Mouse (Mus musculus) C2C12 (cell line): ENCODE data around the gene Iqsec1. TPM values are rescaled to one million over a fixed set of nuclear protein-coding genes. Genes with fewer than 3 reads are reported as not detected.
A peak's percentile ranks its signal among the peaks of the same experiment; 100 is the strongest.

ENCODE experiments used
- H3K27me3 ChIP-seq: one replicate; pipeline ENCODE4 v1.6.1; 2011; ENCODE audit not compliant: control insufficient read depth, insufficient read depth, insufficient read length
- H3K36me3 ChIP-seq: one replicate; pipeline ENCODE4 v1.6.1; 2011; ENCODE audit not compliant: control insufficient read depth, insufficient read depth
- H3K4me3 ChIP-seq: one replicate; pipeline ENCODE4 v1.5.1; 2011; ENCODE audit warnings: mild to moderate bottlenecking, control low read depth; ENCODE audit not compliant: poor library complexity, insufficient read depth, severe bottlenecking
- H3K79me2 ChIP-seq: one replicate; pipeline ENCODE4 v1.6.1; 2011; ENCODE audit not compliant: control insufficient read depth, insufficient read depth
- H3K79me3 ChIP-seq: one replicate; pipeline ENCODE4 v1.6.1; 2011; ENCODE audit warnings: low read depth, control low read depth
- H3ac ChIP-seq: one replicate; pipeline ENCODE3; 2011; ENCODE audit warnings: low read depth; ENCODE audit not compliant: control insufficient read depth, insufficient read length
- CEBPB ChIP-seq: IDR thresholded peaks from one replicate; pipeline ENCODE4 v1.6.1; 2011; ENCODE audit warnings: low read depth, mild to moderate bottlenecking, control low read depth, moderate library complexity
- CTCF ChIP-seq: IDR thresholded peaks from one replicate; pipeline ENCODE4 v1.5.1; 2011; ENCODE audit not compliant: control insufficient read depth, insufficient read depth, insufficient read length
- FOSL1 ChIP-seq: IDR thresholded peaks from one replicate; pipeline ENCODE4 v1.8.0; 2011; ENCODE audit warnings: mild to moderate bottlenecking, low read length; ENCODE audit not compliant: poor library complexity, insufficient read depth, severe bottlenecking
- MAX ChIP-seq: IDR thresholded peaks from one replicate; pipeline ENCODE4 v1.6.1; 2011; ENCODE audit warnings: mild to moderate bottlenecking, control low read depth
- MYOD1 ChIP-seq: IDR thresholded peaks from one replicate; pipeline ENCODE4 v1.6.1; 2011; ENCODE audit warnings: low read depth; ENCODE audit not compliant: control insufficient read depth, insufficient read length
- MYOG ChIP-seq: IDR thresholded peaks from one replicate; pipeline ENCODE4 v1.6.1; 2011; ENCODE audit not compliant: control insufficient read depth, insufficient read length; ENCODE audit errors: extremely low read depth
- USF1 ChIP-seq: IDR thresholded peaks from one replicate; pipeline ENCODE4 v1.6.1; 2011; ENCODE audit warnings: low read depth, mild to moderate bottlenecking, control low read depth, moderate library complexity
- polyA plus RNA-seq: library from polyadenylated mRNA; unstranded; fragments of >200 nt; fragmentation: generic; extraction: Trizol; gene quantifications from one replicate; pipeline ENCODE4 v1.2.1, GENCODE M21; 2012; ENCODE audit warnings: missing spikeins

Iqsec1 gene
- polyA plus RNA-seq, 1 experiment, result 20.6 TPM

DNA sequence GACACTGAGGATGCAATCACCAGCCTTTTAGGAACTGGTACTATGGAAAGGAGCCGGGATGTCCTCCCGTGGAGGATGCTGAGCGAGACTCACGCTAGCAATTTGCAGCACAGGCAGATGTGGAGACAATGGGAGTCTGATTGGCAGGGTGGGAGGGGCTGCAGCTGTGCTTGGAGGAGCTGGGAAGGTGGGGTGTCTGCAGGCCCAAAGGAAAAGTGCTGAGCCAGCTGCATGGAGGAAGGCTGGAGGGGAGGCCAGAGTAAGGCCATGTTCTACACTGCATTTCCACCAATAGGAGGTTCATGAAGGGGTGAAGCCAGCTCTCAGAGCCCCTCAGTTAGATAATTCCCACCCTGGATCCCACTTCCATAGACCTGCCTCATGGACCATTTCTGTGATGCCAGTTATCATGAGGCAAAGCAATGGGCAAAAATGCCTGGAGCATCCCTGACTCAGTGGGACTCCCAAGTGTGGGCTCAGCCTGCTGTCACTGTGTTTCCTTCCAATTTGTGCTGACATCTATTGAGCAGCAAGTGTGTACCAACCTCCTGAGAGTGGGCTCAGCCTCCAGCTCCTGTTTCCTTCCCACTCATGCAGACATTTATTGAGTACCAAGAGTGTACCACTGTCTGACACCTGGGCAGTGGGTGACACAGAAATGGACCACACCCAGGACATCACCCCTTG, 166.4 kb downstream of the Iqsec1 start:
- Histone ChIP-seq H3K4me3 (no peak overlapping the region), H3K79me2 (no peaks in the 10 kb centered on the region), H3K27me3 (peaks cover 31% of the 10 kb centered on the region), H3K36me3 (no peaks in the 10 kb centered on the region), H3K79me3 (no peaks in the 10 kb centered on the region), H3ac (no peak overlapping the region)
- TF ChIP-seq MAX (no peak), CEBPB (no peak), FOSL1 (no peak), CTCF (no peak), MYOG (no peak), MYOD1 (no peak), USF1 (no peak)

DNA sequence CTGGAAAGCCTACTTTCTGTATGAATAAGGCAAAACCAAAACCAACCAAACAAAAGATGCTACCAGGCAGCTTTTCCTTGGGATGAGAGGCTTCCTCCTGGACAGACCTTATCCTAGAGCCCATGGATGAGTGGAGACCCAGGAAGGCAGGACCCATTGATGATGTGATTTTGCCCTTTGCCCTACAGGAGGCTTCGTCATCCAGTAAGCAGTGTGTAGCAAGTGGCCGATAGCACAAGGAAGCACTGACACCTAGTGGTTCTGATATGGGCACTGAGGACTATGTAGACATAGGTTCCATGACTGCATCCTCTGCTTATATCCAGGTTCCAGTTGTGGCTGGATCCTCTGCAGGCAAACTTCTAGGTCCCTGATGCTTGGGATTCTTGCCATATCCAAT, 168.6 kb downstream of the Iqsec1 start:
- H3K4me3 ChIP-seq, result no peak overlapping the region
- no peak overlapping the region for H3ac ChIP-seq
- no peaks in the 10 kb centered on the region for H3K79me2 ChIP-seq
- TF ChIP-seq FOSL1 (no peak), CEBPB (no peak), MYOG (no peak), MAX (no peak), USF1 (no peak), CTCF (no peak), MYOD1 (no peak)
- no peaks in the 10 kb centered on the region for H3K79me3 ChIP-seq
- H3K27me3 ChIP-seq, result peaks cover 14% of the 10 kb centered on the region
- H3K36me3 ChIP-seq, result no peaks in the 10 kb centered on the region

DNA sequence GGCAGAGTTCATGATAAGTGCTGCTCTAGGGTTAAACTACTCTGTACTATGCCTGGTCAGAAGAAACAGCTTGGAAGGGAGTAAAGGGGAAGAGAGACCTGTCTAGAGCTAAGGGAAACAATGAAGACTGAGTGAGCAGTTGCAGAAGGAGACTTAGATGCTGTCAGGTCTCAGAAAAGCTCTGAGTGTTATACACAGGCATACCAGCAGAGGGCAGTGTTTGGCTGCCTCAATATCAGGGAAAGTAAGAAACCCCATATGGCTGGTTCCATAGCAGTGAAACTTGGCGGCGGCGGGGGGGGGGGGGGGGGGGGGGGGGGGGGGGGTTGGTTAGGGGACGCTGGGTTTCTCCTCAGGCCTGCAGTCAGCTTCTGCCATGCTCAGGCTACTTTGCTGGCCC, 169.5 kb downstream of the Iqsec1 start:
- Histone ChIP-seq H3ac (no peak overlapping the region), H3K4me3 (no peak overlapping the region), H3K79me3 (no peaks in the 10 kb centered on the region), H3K27me3 (peaks cover 15% of the 10 kb centered on the region), H3K79me2 (no peaks in the 10 kb centered on the region), H3K36me3 (no peaks in the 10 kb centered on the region)
- no peak for TF ChIP-seq CEBPB
- TF ChIP-seq USF1, result no peak
- TF ChIP-seq MAX, result no peak
- no peak for TF ChIP-seq MYOD1
- TF ChIP-seq CTCF, result peak; percentile 51

DNA sequence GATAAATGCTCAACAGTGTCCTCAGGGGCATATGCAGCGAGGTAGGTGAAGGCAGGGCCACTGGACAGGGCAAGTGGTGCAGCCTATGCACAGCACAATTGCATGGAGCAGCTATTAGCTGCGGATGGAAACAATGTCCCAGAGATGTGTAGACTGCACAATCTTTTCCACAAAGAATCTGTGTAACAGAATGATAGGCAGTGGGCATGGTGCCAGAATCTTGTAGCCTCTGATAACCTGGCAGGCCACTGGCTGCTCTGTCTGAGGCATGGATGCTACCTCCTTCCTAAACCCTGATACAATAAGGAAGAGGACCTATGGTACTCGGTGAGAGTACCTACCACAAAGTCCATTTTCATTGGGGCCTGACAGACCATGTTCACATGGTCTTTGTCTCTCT, 171.9 kb downstream of the Iqsec1 start:
- no peaks in the 10 kb centered on the region for H3K79me3 ChIP-seq
- H3ac ChIP-seq, result no peak overlapping the region
- H3K36me3 ChIP-seq, result no peaks in the 10 kb centered on the region
- H3K27me3 ChIP-seq, result peaks cover 20% of the 10 kb centered on the region
- TF ChIP-seq FOSL1 (no peak), MAX (no peak), MYOD1 (no peak), MYOG (no peak), CEBPB (no peak), CTCF (no peak), USF1 (no peak)
- H3K4me3 ChIP-seq, result no peak overlapping the region
- H3K79me2 ChIP-seq, result no peaks in the 10 kb centered on the region

DNA sequence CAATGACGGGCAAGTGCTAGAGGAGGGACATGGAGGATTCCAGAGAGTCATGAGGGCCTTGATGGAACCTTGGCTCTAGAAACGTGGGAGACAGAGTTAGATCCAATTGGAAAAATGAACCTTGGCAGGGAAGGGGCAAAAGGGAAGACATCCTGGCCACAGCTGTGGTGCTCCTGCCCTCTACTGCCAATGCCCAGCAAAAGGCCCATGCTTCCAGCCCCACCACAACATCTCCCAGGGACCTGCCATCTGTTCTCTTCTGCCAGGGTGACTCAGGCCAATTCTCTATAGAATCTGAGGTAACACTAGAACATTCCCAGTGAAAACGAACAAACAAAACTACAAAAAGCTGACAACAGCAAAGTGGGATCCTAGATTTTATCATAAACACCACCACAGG, 173.1 kb downstream of the Iqsec1 start:
- Histone ChIP-seq H3K4me3 (no peak overlapping the region), H3K36me3 (no peaks in the 10 kb centered on the region), H3K27me3 (peaks cover 20% of the 10 kb centered on the region), H3K79me2 (no peaks in the 10 kb centered on the region), H3K79me3 (no peaks in the 10 kb centered on the region), H3ac (no peak overlapping the region)
- peak; percentile 65 for TF ChIP-seq CTCF
- TF ChIP-seq MAX, result no peak
- TF ChIP-seq CEBPB, result no peak
- no peak for TF ChIP-seq FOSL1
- no peak for TF ChIP-seq MYOG

DNA sequence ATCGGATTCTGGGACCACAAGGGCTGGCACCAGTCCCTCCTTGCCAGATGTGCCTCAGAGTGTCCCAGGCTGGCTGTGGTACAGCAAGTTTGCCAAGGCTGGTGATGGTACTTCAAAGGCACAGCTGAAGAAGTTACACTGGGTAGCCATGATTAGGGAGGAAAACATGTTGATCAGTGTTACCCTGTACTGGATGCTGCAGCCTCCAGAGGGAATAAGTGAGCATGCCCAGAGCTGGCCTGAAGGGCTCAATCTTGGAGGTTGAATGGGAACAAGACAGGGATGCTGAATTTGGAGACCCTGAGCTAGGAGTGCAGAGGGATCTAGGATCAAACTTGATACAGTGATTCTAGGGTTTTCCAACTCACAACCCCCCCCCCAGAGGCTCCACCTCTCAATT, 175.0 kb downstream of the Iqsec1 start:
- Histone ChIP-seq H3K79me3 (no peaks in the 10 kb centered on the region), H3K36me3 (no peaks in the 10 kb centered on the region), H3ac (no peak overlapping the region), H3K79me2 (no peaks in the 10 kb centered on the region), H3K27me3 (peaks cover 26% of the 10 kb centered on the region), H3K4me3 (no peak overlapping the region)
- TF ChIP-seq CEBPB (no peak), FOSL1 (no peak), MAX (no peak), MYOG (no peak), CTCF (no peak), MYOD1 (no peak), USF1 (no peak)
